Mouse (Mus musculus) ES-E14 (cell line): Measurements from ENCODE around the gene Gramd2. TPM values are rescaled to one million over a fixed set of nuclear protein-coding genes. Genes with fewer than 3 reads are reported as not detected.

Experiments used
- DNase-seq: peaks from one replicate; pipeline ENCODE4 v3.0.0-alpha.2; 2013; ENCODE audit warnings: low read depth, low spot score
- H3K27ac ChIP-seq: 2 replicates; pipeline ENCODE4 v1.5.1; 2012; ENCODE audit warnings: low read depth, mild to moderate bottlenecking, low read length, moderate library complexity, mixed read lengths; ENCODE audit not compliant: poor library complexity, insufficient read depth, severe bottlenecking
- H3K36me3 ChIP-seq: 2 replicates; pipeline ENCODE4 v1.6.1; 2012; ENCODE audit warnings: mild to moderate bottlenecking, low read length, moderate library complexity, mixed read lengths; ENCODE audit not compliant: control insufficient read depth, poor library complexity, insufficient read depth, severe bottlenecking
- H3K4me1 ChIP-seq, 2 experiments: fragments of 150-350 bp in 1 of 2; sonication (generic) in 1 of 2; 2 replicates each; pipeline ENCODE4 v1.6.1; 2012; ENCODE audit warnings: low read length in 2 of 2, mild to moderate bottlenecking in 1 of 2, mixed read lengths in 1 of 2; ENCODE audit not compliant: control insufficient read depth in 2 of 2, insufficient read depth in 2 of 2, poor library complexity in 1 of 2
- H3K4me3 ChIP-seq, 2 experiments: fragments of 150-350 bp in 1 of 2; sonication (generic) in 1 of 2; 2 replicates each; pipeline ENCODE4 v1.5.1; 2012; ENCODE audit warnings: low read length in 2 of 2, low read depth in 1 of 2, mild to moderate bottlenecking in 1 of 2, mixed read lengths in 1 of 2; ENCODE audit not compliant: insufficient read depth in 1 of 2, poor library complexity in 1 of 2, severe bottlenecking in 1 of 2
- H3K9ac ChIP-seq: 2 replicates; pipeline ENCODE4 v1.6.1; 2012; ENCODE audit warnings: low read depth, mild to moderate bottlenecking, low read length, mixed read lengths; ENCODE audit not compliant: poor library complexity, insufficient read depth, severe bottlenecking
- H3K9me3 ChIP-seq: fragments of 150-350 bp; sonication (generic); 2 replicates; pipeline ENCODE4 v1.6.1; 2012; ENCODE audit warnings: low read depth, mild to moderate bottlenecking, low read length; ENCODE audit not compliant: control insufficient read depth, insufficient read depth
- CHD2 ChIP-seq: IDR thresholded peaks from 2 replicates; pipeline ENCODE4 v1.6.1; 2014; ENCODE audit warnings: mild to moderate bottlenecking, low read depth, low read length, inconsistent platforms
- HCFC1 ChIP-seq: IDR thresholded peaks from 2 replicates; pipeline ENCODE4 v1.6.1; 2012; ENCODE audit warnings: low read length, inconsistent platforms, borderline replicate concordance; ENCODE audit not compliant: insufficient read depth
- MAFK ChIP-seq: IDR thresholded peaks from 2 replicates; pipeline ENCODE4 v1.6.1; 2014; ENCODE audit warnings: mild to moderate bottlenecking, low read depth, low read length, inconsistent platforms; ENCODE audit not compliant: insufficient read depth
- ZC3H11A ChIP-seq: IDR thresholded peaks from 2 replicates; pipeline ENCODE4 v1.6.1; 2012; ENCODE audit warnings: low read depth, mild to moderate bottlenecking, inconsistent platforms, low read length, borderline replicate concordance
- ZNF384 ChIP-seq: IDR thresholded peaks from 2 replicates; pipeline ENCODE4 v1.6.1; 2012; ENCODE audit warnings: low read depth, low read length, inconsistent platforms
- in situ Hi-C, 2 experiments: fragments of 600-800 bp; cut with MboI; formaldehyde crosslinking; loops; one replicate each; pipeline ENCODE4 v1.15.1; 2025; ENCODE audit warnings: low sequenced_read_pairs in 2 of 2, inconsistent platforms in 1 of 2; ENCODE audit not compliant: unreplicated experiment in 2 of 2
- total RNA-seq: library from RNA; depleted of rRNA; stranded (reverse); fragments of 300-350 nt; gene quantifications from 2 replicates; pipeline ENCODE4 v1.2.3, GENCODE M21; 2012

Gene Gramd2
- total RNA-seq, 1 experiment: 3.5 TPM

DNA sequence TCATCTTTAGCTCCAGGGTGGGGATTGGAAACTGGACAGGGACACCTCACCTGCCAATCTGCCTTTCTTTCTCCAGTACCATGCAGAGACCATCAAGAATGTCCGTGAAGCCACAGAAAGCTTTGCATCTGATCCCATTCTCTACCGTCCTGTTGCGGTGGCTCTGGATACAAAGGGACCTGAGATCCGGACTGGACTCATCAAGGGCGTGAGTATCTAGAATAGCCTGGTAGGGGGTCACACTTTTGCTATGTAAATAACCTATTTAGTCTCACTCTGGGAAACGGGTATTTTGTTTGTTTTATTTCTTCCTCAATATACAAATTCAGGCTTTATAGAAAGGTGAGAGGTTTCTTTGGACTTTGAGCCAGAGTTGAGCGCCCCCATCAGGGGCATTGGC is 11.5 kb upstream of the Gramd2 start:
- Histone ChIP-seq H3K9ac (no peak overlapping the region), H3K27ac (no peak overlapping the region), H3K36me3 (peaks cover 87% of the 10 kb centered on the region), H3K9me3 (no peaks in the 10 kb centered on the region), H3K4me1 (peaks cover 0 to 5% of the 10 kb centered on the region in 2 experiments; a peak in 2 of 4 replicates), H3K4me3 (no peak overlapping the region)
- in situ Hi-C loops: no loop called here
- no peak for DNase-seq
- no peak for TF ChIP-seq ZC3H11A
- TF ChIP-seq HCFC1: no peak
- TF ChIP-seq CHD2: no peak
- TF ChIP-seq ZNF384: no peak
- no peak for TF ChIP-seq MAFK

DNA sequence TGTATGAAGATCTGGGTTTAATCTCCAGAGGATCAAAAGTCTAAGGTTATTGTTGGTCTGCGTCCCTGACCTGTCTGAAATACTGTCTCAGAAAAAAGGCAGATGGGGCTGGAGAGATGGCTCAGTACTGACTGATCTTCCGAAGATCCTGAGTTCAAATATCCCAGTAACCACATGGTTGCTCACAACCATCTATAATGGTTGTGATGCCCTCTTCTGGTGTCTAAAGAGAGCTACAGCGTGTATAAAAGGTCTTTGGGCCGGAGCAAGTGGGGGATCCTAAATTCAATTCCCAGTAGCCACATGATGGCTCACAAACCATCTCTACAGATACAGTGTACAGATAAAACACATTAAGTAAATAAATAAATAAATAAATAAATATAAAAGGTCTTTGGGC is 10.8 kb upstream of the Gramd2 start:
- DNase-seq: no peak
- Histone ChIP-seq H3K4me3 (no peak overlapping the region), H3K4me1 (peaks cover 0 to 4% of the 10 kb centered on the region in 2 experiments; a peak in 1 of 4 replicates), H3K9ac (no peak overlapping the region), H3K36me3 (peaks cover 86% of the 10 kb centered on the region), H3K27ac (no peak overlapping the region), H3K9me3 (no peaks in the 10 kb centered on the region)
- TF ChIP-seq CHD2: no peak
- no peak for TF ChIP-seq ZC3H11A
- TF ChIP-seq HCFC1: no peak
- no peak for TF ChIP-seq ZNF384
- no peak for TF ChIP-seq MAFK
- in situ Hi-C loops: no loop called here

GRCm38 (mm10) chr9:59672195-59672894 is 7.6 kb upstream of the Gramd2 start:
- in situ Hi-C loops: no loop called here
- H3K4me3 ChIP-seq: no peak overlapping the region
- H3K36me3 ChIP-seq: peaks cover 80% of the 10 kb centered on the region
- no peaks in the 10 kb centered on the region for H3K9me3 ChIP-seq
- no peak for TF ChIP-seq MAFK
- no peak for TF ChIP-seq ZC3H11A
- TF ChIP-seq HCFC1: no peak
- TF ChIP-seq CHD2: no peak
- no peak for TF ChIP-seq ZNF384
- no peak for DNase-seq
- H3K27ac ChIP-seq: no peak overlapping the region
- H3K4me1 ChIP-seq: no peaks in the 10 kb centered on the region; a peak in 1 of 4 replicates
- no peak overlapping the region for H3K9ac ChIP-seq

GRCm38 (mm10) chr9:59673427-59673826 is 6.5 kb upstream of the Gramd2 start:
- no peak for TF ChIP-seq ZC3H11A
- no peak for TF ChIP-seq HCFC1
- no peak for TF ChIP-seq CHD2
- no peak for TF ChIP-seq ZNF384
- TF ChIP-seq MAFK: no peak
- Histone ChIP-seq H3K27ac (no peak overlapping the region), H3K9me3 (no peaks in the 10 kb centered on the region), H3K9ac (no peak overlapping the region), H3K36me3 (peaks cover 79% of the 10 kb centered on the region), H3K4me1 (no peaks in the 10 kb centered on the region; a peak in 1 of 4 replicates), H3K4me3 (no peak overlapping the region)
- no peak for DNase-seq
- in situ Hi-C loops: no loop called here
